Mouse (Mus musculus) limb, embryonic 13.5 days (tissue): ENCODE data around the gene Cbll1. TPM values are rescaled to one million over a fixed set of nuclear protein-coding genes. Genes with fewer than 3 reads are reported as not detected.
"Not testable (repeated sequence)": the region's sequence is repeated elsewhere in the genome, so short reads cannot be mapped to it uniquely, and the experiment has no call there.

Source experiments
- ATAC-seq: fragments of 200-750 bp; cut with Nextera tagmentation; 2 replicates; pipeline ENCODE4 v1.8.0; 2017; ENCODE audit warnings: low read depth, moderate number of reproducible peaks, moderate TSS enrichment; ENCODE audit not compliant: low FRiP score
- H3K27ac ChIP-seq: fragments of 300-500 bp; sonication (generic); 2 replicates; pipeline ENCODE4 v1.5.1; 2015; ENCODE audit warnings: inconsistent platforms, mild to moderate bottlenecking, moderate library complexity
- H3K27me3 ChIP-seq: fragments of 300-500 bp; sonication (generic); 2 replicates; pipeline ENCODE4 v1.6.1; 2015; ENCODE audit warnings: mild to moderate bottlenecking, inconsistent platforms
- H3K36me3 ChIP-seq: fragments of 300-500 bp; sonication (generic); 2 replicates; pipeline ENCODE4 v1.6.1; 2015; ENCODE audit warnings: inconsistent platforms, mild to moderate bottlenecking, moderate library complexity
- H3K4me1 ChIP-seq: fragments of 300-500 bp; sonication (generic); 2 replicates; pipeline ENCODE4 v1.6.1; 2015; ENCODE audit warnings: inconsistent platforms
- H3K4me2 ChIP-seq: fragments of 300-500 bp; sonication (generic); replicated peaks from 2 replicates; pipeline ENCODE4 v1.6.1; 2015; ENCODE audit warnings: inconsistent platforms, mild to moderate bottlenecking, moderate library complexity
- H3K4me3 ChIP-seq: fragments of 300-500 bp; sonication (generic); 2 replicates; pipeline ENCODE4 v1.5.1; 2015; ENCODE audit warnings: moderate library complexity, mild to moderate bottlenecking, inconsistent platforms
- H3K9ac ChIP-seq: fragments of 300-500 bp; sonication (generic); 2 replicates; pipeline ENCODE4 v1.6.1; 2015; ENCODE audit warnings: mild to moderate bottlenecking, inconsistent platforms
- H3K9me3 ChIP-seq: fragments of 300-500 bp; sonication (generic); 2 replicates; pipeline ENCODE4 v1.6.1; 2016; ENCODE audit warnings: inconsistent platforms
- WGBS: fragments of 180-500 bp; shearing (Covaris S2); methylation state at CpG from one replicate; pipeline ENCODE4 v1.1.7; 2015; 5-methylcytosine and 5-hydroxymethylcytosine counted together
- polyA plus RNA-seq: library from polyadenylated mRNA; unstranded; fragments of >200 nt; fragmentation: Nextera tagmentation; extraction: Ambion mirVana; gene quantifications from 2 replicates; pipeline ENCODE4 v1.2.1, GENCODE M21; 2015

Cbll1 gene
- polyA plus RNA-seq, 1 experiment from 2014 or later, result 14.4 TPM

GRCm38 (mm10) chr12:31462615-31463014, 36.8 kb downstream of the Cbll1 start:
- Histone ChIP-seq H3K27ac (no peak overlapping the region), H3K4me3 (no peak overlapping the region), H3K36me3 (no peaks in the 10 kb centered on the region), H3K4me2 (no peak overlapping the region), H3K9me3 (no peaks in the 10 kb centered on the region), H3K4me1 (no peaks in the 10 kb centered on the region), H3K9ac (no peak overlapping the region), H3K27me3 (no peaks in the 10 kb centered on the region)
- 44% methylated on average over 4 of the region's 4 CpGs for WGBS
- no peak for ATAC-seq

- Histone ChIP-seq H3K36me3 (no peaks in the 10 kb centered on the region), H3K4me2 (no peak overlapping the region), H3K9ac (no peak overlapping the region), H3K27me3 (no peaks in the 10 kb centered on the region), H3K4me3 (no peak overlapping the region), H3K27ac (no peak overlapping the region), H3K9me3 (no peaks in the 10 kb centered on the region), H3K4me1 (no peaks in the 10 kb centered on the region)
- ATAC-seq, result no peak
- 92% methylated on average over 9 of the region's 9 CpGs for WGBS
Observed at GRCm38 (mm10) chr12:31461371-31461770, 38.0 kb downstream of the Cbll1 start.

GRCm38 (mm10) chr12:31460270-31460669, 39.1 kb downstream of the Cbll1 start:
- not testable (repeated sequence) for H3K4me2 ChIP-seq, H3K4me1 ChIP-seq, ATAC-seq, H3K9me3 ChIP-seq, H3K27me3 ChIP-seq, H3K4me3 ChIP-seq, H3K9ac ChIP-seq, H3K27ac ChIP-seq, H3K36me3 ChIP-seq
- 37% methylated on average over 3 of the region's 3 CpGs for WGBS

GRCm38 (mm10) chr12:31458474-31458873, 40.9 kb downstream of the Cbll1 start:
- no peaks in the 10 kb centered on the region for H3K27me3 ChIP-seq
- no peak for ATAC-seq
- no peaks in the 10 kb centered on the region for H3K9me3 ChIP-seq

GRCm38 (mm10) chr12:31456271-31456670, 43.1 kb downstream of the Cbll1 start:
- 89% methylated on average over 9 of the region's 9 CpGs for WGBS
- Histone ChIP-seq H3K9ac (no peak overlapping the region), H3K4me2 (no peak overlapping the region), H3K36me3 (no peaks in the 10 kb centered on the region), H3K27ac (no peak overlapping the region), H3K4me1 (no peaks in the 10 kb centered on the region), H3K27me3 (no peaks in the 10 kb centered on the region), H3K4me3 (no peak overlapping the region), H3K9me3 (no peaks in the 10 kb centered on the region)
- ATAC-seq, result no peak

More at GRCm38 (mm10) chr12:31458474-31458873, 40.9 kb downstream of the Cbll1 start:
- H3K4me2 ChIP-seq, result no peak overlapping the region
- no peak overlapping the region for H3K4me3 ChIP-seq
- H3K9ac ChIP-seq, result no peak overlapping the region
- no peak overlapping the region for H3K27ac ChIP-seq
- H3K36me3 ChIP-seq, result no peaks in the 10 kb centered on the region
- no peaks in the 10 kb centered on the region for H3K4me1 ChIP-seq
- 67% methylated on average over 4 of the region's 4 CpGs for WGBS

- no peaks in the 10 kb centered on the region for H3K27me3 ChIP-seq
- no peak overlapping the region for H3K27ac ChIP-seq
- peaks cover 5% of the 10 kb centered on the region; the same call in 1 of the 2 replicates for H3K4me1 ChIP-seq
- H3K36me3 ChIP-seq, result no peaks in the 10 kb centered on the region
- 91% methylated on average over 3 of the region's 3 CpGs for WGBS
- ATAC-seq, result no peak
- H3K9me3 ChIP-seq, result no peaks in the 10 kb centered on the region
- no peak overlapping the region for H3K9ac ChIP-seq
- no peak overlapping the region for H3K4me3 ChIP-seq
- H3K4me2 ChIP-seq, result no peak overlapping the region
Observed at GRCm38 (mm10) chr12:31449341-31449740, 50.1 kb downstream of the Cbll1 start.

GRCm38 (mm10) chr12:31444827-31445226, 54.6 kb downstream of the Cbll1 start:
- Histone ChIP-seq H3K4me1 (peaks cover 21% of the 10 kb centered on the region), H3K4me3 (no peak overlapping the region), H3K36me3 (no peaks in the 10 kb centered on the region), H3K9ac (no peak overlapping the region), H3K27ac (no peak overlapping the region), H3K4me2 (no peak overlapping the region), H3K9me3 (no peaks in the 10 kb centered on the region), H3K27me3 (peaks cover 9% of the 10 kb centered on the region)
- WGBS, result 61% methylated on average over 6 of the region's 6 CpGs
- no peak for ATAC-seq

- ATAC-seq, result peak; percentile 92
- Histone ChIP-seq H3K9ac (no peak overlapping the region), H3K4me3 (peak overlapping the region; percentile 19), H3K4me2 (peak overlapping the region; percentile 55), H3K27me3 (peaks cover 9% of the 10 kb centered on the region), H3K4me1 (peaks cover 21% of the 10 kb centered on the region), H3K9me3 (no peaks in the 10 kb centered on the region), H3K27ac (no peak overlapping the region), H3K36me3 (no peaks in the 10 kb centered on the region)
- WGBS, result under 1% methylated on average over 11 of the region's 11 CpGs
Observed at GRCm38 (mm10) chr12:31444131-31444546, 55.3 kb downstream of the Cbll1 start.

- no peak for ATAC-seq
- Histone ChIP-seq H3K27ac (no peak overlapping the region), H3K27me3 (peaks cover 9% of the 10 kb centered on the region), H3K4me1 (peaks cover 18% of the 10 kb centered on the region), H3K4me2 (no peak overlapping the region), H3K9me3 (no peaks in the 10 kb centered on the region), H3K4me3 (no peak overlapping the region), H3K9ac (no peak overlapping the region), H3K36me3 (no peaks in the 10 kb centered on the region)
- 72% methylated on average over 2 of the region's 2 CpGs for WGBS
Observed at GRCm38 (mm10) chr12:31439612-31440011, 59.8 kb downstream of the Cbll1 start.

- Histone ChIP-seq H3K4me1 (0 out of 2 replicates have a peak, but pooled peaks cover 1% of the 10 kb centered on the region), H3K36me3 (no peaks in the 10 kb centered on the region), H3K9me3 (no peaks in the 10 kb centered on the region), H3K4me2 (no peak overlapping the region), H3K27ac (no peak overlapping the region), H3K4me3 (no peak overlapping the region), H3K27me3 (peaks cover 2% of the 10 kb centered on the region), H3K9ac (no peak overlapping the region)
- 61% methylated on average over 6 of the region's 6 CpGs for WGBS
- no peak for ATAC-seq
Observed at GRCm38 (mm10) chr12:31437791-31438190, 61.6 kb downstream of the Cbll1 start.

Other genes with a start within 250 kb of the Cbll1 start
- gene Lamb1, start 234.4 kb downstream of the Cbll1 start, polyA plus RNA-seq, result 62.1 and 71.9 TPM in 2 replicates
- 144 and 145 TPM in 2 replicates for gene Dld, start 148.2 kb downstream of the Cbll1 start, polyA plus RNA-seq
- 0.05 TPM in 1 of 2 replicates, not detected in the other for gene Slc26a3, start 108.7 kb downstream of the Cbll1 start, polyA plus RNA-seq
- 0.08 TPM in 1 of 2 replicates, not detected in the other for gene Slc26a4, start 60.4 kb upstream of the Cbll1 start, polyA plus RNA-seq
- 32.7 and 33.1 TPM in 2 replicates for gene Bcap29, start 135.0 kb upstream of the Cbll1 start, polyA plus RNA-seq
- 11.3 and 16.4 TPM in 2 replicates for gene Dus4l, start 155.2 kb upstream of the Cbll1 start, polyA plus RNA-seq
- 35.0 and 36.1 TPM in 2 replicates for gene Cog5, start 155.3 kb upstream of the Cbll1 start, polyA plus RNA-seq
- gene Gpr22, start 214.3 kb upstream of the Cbll1 start, polyA plus RNA-seq, result 0.38 and 0.55 TPM in 2 replicates